In the genomic region with DNA sequence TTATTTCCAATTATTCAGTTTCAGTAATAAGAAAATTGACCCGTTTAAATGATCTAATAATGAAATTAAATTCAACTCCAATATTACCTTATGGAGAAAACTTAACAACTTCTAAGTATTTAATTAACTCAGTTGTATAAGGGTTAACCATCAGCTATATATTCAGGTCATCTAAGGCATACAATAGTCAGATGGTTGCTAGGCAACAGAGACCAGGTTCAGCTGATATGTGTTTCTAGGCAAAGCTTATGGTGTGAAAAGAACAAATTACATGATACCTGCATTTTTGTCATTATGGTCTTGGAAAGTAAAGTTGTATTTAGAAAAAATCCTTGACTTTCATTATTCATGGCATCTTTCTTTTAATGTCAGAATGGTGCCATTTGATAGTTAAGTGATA, we compare ENCODE assay signal across 16 mouse cellular contexts.
"Had no signal": no experiment of that assay in that cellular context is flagged by ENCODE, and none has a peak within 500 bp of the region (broad histone marks: within the 10 kb centered on the region; RNA-seq: fewer than 3 reads in every experiment).

No protein-coding gene starts in this region.

- H3K4me1 ChIP-seq: kidney, embryonic 15.5 days; liver, embryonic 13.5 days; neural tube, embryonic 12.5 days; neural tube, embryonic 15.5 days had no signal

- H3K4me2 ChIP-seq: kidney, embryonic 15.5 days; liver, embryonic 13.5 days; neural tube, embryonic 12.5 days; neural tube, embryonic 15.5 days had no signal

- H3K4me3 ChIP-seq: kidney, embryonic 15.5 days; left cerebral cortex, adult 2 months; liver, embryonic 13.5 days; neural tube, embryonic 12.5 days; neural tube, embryonic 15.5 days had no signal

- H3K36me3 ChIP-seq: kidney, embryonic 15.5 days; liver, embryonic 13.5 days; neural tube, embryonic 12.5 days; neural tube, embryonic 15.5 days had no signal

- H3K27ac ChIP-seq: kidney, embryonic 15.5 days; left cerebral cortex, adult 2 months; liver, embryonic 13.5 days; neural tube, embryonic 12.5 days; neural tube, embryonic 15.5 days had no signal

- H3K9ac ChIP-seq: kidney, embryonic 15.5 days; liver, embryonic 13.5 days; neural tube, embryonic 12.5 days; neural tube, embryonic 15.5 days had no signal

- H3K9me3 ChIP-seq: kidney, embryonic 15.5 days; liver, embryonic 13.5 days; neural tube, embryonic 12.5 days; neural tube, embryonic 15.5 days had no signal

- H3K27me3 ChIP-seq: kidney, embryonic 15.5 days; liver, embryonic 13.5 days; neural tube, embryonic 12.5 days; neural tube, embryonic 15.5 days had no signal

- DNase-seq: kidney, adult 11 months; kidney, adult 8-10 months; kidney, postnatal 10 days; kidney, postnatal 36 days; layer of hippocampus, postnatal 36 days; liver, embryonic 13.5 days; lung, adult 2 months; lung, postnatal 14 days; lung, postnatal 4 days; retina, postnatal 1 day; thymus, adult 18-20 months; thymus, postnatal 36 days had no signal
